Mouse (Mus musculus) kidney, adult 2 months (tissue): ENCODE results near the gene Csrnp2.

Source experiments
- CTCF ChIP-seq: fragments of 200-500 bp; conservative IDR thresholded peaks from 2 replicates; pipeline ENCODE4 v1.5.1; 2011; ENCODE audit warnings: low read depth, mild to moderate bottlenecking, control low read depth, low read length, moderate library complexity, mixed read lengths; ENCODE audit not compliant: insufficient read depth, insufficient read length
- POLR2A ChIP-seq: fragments of 200-500 bp; IDR thresholded peaks from one replicate; pipeline ENCODE4 v1.6.1; 2011; ENCODE audit warnings: low read depth, low read length, control low read depth

DNA sequence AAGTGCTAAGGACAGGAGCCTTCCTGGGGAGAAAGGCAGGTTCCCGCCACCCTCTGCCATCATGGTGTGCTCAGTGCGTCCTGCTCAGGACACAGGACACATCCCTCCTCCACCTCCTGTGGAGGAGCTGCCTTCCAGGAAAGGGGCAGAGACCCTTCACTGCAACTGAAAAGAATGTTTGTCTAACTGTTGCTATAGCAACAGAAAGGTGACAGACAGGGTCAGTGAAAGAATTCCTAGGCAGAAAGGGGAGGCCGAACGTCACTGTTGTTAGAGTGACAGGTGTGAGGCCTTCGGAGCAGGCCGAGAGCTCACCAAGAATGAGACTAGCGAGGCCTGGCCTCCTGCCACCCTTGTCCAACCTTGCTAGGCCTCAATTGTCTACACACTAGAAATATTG is 8.8 kb downstream of the Csrnp2 start:
- TF ChIP-seq CTCF (no peak), POLR2A (no peak)
